Mouse (Mus musculus) kidney, embryonic 15.5 days (tissue): Measurements from ENCODE around the gene Ash1l. TPM values are rescaled to one million over a fixed set of nuclear protein-coding genes. Genes with fewer than 3 reads are reported as not detected.

Experiments used
- ATAC-seq: fragments of 200-750 bp; cut with Nextera tagmentation; replicated peaks from 2 replicates; pipeline ENCODE4 v1.8.0; 2017; ENCODE audit warnings: moderate TSS enrichment; ENCODE audit not compliant: low FRiP score
- H3K27ac ChIP-seq: fragments of 300-500 bp; sonication (generic); 2 replicates; pipeline ENCODE4 v1.5.1; 2015; ENCODE audit warnings: mild to moderate bottlenecking, inconsistent platforms
- H3K27me3 ChIP-seq: fragments of 300-500 bp; sonication (generic); 2 replicates; pipeline ENCODE4 v1.6.1; 2015; ENCODE audit warnings: inconsistent platforms
- H3K36me3 ChIP-seq: fragments of 300-500 bp; sonication (generic); 2 replicates; pipeline ENCODE4 v1.6.1; 2015; ENCODE audit warnings: inconsistent platforms
- H3K4me1 ChIP-seq: fragments of 300-500 bp; sonication (generic); 2 replicates; pipeline ENCODE4 v1.6.1; 2015; ENCODE audit warnings: inconsistent platforms
- H3K4me2 ChIP-seq: fragments of 300-500 bp; sonication (generic); 2 replicates; pipeline ENCODE4 v1.6.1; 2015; ENCODE audit warnings: moderate library complexity, mild to moderate bottlenecking, inconsistent platforms
- H3K4me3 ChIP-seq: fragments of 300-500 bp; sonication (generic); replicated peaks from 2 replicates; pipeline ENCODE4 v1.5.1; 2015; ENCODE audit warnings: mild to moderate bottlenecking, inconsistent platforms
- H3K9ac ChIP-seq: fragments of 300-500 bp; sonication (generic); 2 replicates; pipeline ENCODE4 v1.6.1; 2015; ENCODE audit warnings: mild to moderate bottlenecking, inconsistent platforms
- H3K9me3 ChIP-seq: fragments of 300-500 bp; sonication (generic); replicated peaks from 2 replicates; pipeline ENCODE4 v1.6.1; 2016; ENCODE audit warnings: inconsistent platforms
- WGBS: fragments of 180-500 bp; shearing (Covaris S2); methylation state at CpG from one replicate; pipeline ENCODE4 v1.1.7; 2015; ENCODE audit warnings: mixed read lengths; 5-methylcytosine and 5-hydroxymethylcytosine counted together
- polyA plus RNA-seq: library from polyadenylated mRNA; unstranded; fragments of >200 nt; fragmentation: Nextera tagmentation; extraction: Ambion mirVana; gene quantifications from 2 replicates; pipeline ENCODE4 v1.2.1, GENCODE M21; 2015

Ash1l gene
- polyA plus RNA-seq, 1 experiment from 2014 or later: 22.3 TPM

DNA sequence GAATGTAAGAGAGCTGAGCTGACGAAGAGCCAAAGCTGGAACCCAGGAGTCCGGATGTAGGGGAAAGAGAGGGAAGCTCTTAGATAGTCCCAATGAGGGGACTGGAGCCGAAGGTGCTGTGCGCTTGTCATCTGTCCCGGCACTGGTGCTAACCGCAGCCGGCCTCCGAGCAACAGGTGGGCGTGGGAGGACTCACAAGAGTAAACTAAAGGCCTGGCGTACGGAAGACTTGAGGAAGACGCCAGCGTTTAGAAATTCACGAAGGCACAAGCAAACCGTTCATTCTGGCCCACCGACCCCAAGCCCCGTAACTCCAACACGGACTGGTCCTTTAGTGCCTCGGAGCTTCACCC, 151.0 kb downstream of the Ash1l start:
- peaks cover 35% of the 10 kb centered on the region for H3K36me3 ChIP-seq
- peak overlapping the region; percentile 84 for H3K4me2 ChIP-seq
- H3K27me3 ChIP-seq: no peaks in the 10 kb centered on the region
- WGBS: under 1% methylated on average over 19 of the region's 19 CpGs
- H3K9me3 ChIP-seq: no peaks in the 10 kb centered on the region
- H3K4me3 ChIP-seq: peak overlapping the region; percentile 76
- H3K27ac ChIP-seq: peak overlapping the region; percentile 59
- H3K4me1 ChIP-seq: peaks cover 32% of the 10 kb centered on the region
- H3K9ac ChIP-seq: peak overlapping the region; percentile 64
- peak; percentile 27 for ATAC-seq

DNA sequence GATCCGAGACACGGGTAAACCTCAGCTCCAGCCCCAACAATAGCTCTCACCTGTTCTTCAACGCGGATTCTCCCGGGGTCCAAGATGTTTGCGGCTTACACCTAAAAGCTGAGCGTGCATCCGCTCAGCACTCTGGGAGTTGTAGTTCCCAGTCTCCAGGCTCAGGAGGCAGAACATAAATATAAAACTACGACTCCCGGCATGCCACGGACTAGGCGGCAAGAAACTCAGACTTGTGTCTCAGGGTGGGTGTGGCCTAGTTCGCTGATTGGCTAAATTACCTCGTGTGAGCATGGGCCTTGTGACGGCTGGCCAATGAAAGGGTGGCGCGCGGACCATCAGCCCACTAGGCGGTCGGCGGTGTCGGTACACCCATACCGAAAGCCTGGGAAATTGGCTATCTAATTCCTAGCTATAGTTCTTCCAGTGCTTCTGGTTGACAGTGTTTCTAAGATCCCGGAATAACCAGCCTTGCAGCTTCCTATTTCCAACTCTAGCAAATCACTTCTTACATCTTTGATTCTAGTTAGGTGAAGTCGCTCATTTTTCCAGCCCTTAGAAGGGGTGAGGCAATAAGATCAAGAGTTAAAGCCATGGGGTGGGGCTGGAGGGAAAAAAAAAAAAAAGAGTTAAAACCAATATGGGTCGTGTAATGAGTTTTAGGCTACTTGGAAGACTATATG, 151.5 kb downstream of the Ash1l start, which contains the start of gene Fdps:
Gene Fdps (minus strand): TSS at position 148 of the 683 bp plus-strand sequence.
- Histone ChIP-seq H3K27me3 (no peaks in the 10 kb centered on the region), H3K4me1 (peaks cover 32% of the 10 kb centered on the region), H3K27ac (peak within 1 kb of the TSS; percentile 70), H3K9me3 (no peaks in the 10 kb centered on the region), H3K4me2 (peak within 1 kb of the TSS; percentile 84), H3K36me3 (peaks cover 30% of the 10 kb centered on the region), H3K4me3 (peak within 1 kb of the TSS; percentile 76), H3K9ac (peak within 1 kb of the TSS; percentile 64)
- ATAC-seq: peak; percentile 99
- WGBS: under 1% methylated on average over 26 of the region's 26 CpGs

DNA sequence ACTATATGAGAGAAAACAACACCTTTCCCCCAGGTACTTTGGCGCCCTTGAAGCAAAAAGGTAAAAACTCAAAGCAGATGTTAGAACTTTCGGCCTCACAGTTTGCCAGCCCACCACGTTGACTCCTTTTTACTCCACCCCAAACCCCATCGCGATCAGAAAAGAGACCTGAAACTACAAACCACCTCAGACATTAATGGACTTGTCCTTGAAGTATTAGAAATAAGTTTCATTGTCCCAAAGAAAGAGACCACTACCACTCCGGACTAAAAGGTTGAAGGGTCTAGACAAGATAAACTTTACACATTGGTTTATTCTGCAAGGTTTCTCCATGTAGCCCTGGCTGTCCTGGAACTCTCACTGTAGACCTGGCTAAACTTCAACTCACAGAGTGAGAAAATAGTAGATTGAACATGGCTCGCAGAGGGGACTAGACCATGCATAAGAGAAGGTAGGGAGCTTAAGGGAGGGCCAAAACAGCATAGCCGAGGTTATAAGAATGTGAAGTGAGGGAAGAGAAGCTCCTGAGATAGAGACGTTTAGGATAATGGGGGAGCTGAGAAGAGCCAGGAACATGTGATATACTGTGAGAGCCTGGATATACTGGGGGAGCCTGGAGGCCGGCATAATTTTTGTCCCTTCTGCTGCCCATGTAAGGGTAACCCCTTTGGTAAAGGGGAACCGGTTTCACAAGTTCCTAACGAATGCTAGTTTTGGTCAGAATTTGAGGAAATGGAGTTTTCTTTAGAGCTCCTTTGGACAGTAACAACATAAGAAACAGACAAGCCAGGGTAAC, 152.3 kb downstream of the Ash1l start:
- WGBS: 60% methylated on average over 12 of the region's 12 CpGs
- Histone ChIP-seq H3K4me2 (peak overlapping the region; percentile 84), H3K27me3 (no peaks in the 10 kb centered on the region), H3K27ac (peak overlapping the region; percentile 70), H3K9ac (no peak overlapping the region), H3K9me3 (no peaks in the 10 kb centered on the region), H3K4me3 (peak overlapping the region; percentile 76), H3K4me1 (peaks cover 32% of the 10 kb centered on the region), H3K36me3 (peaks cover 23% of the 10 kb centered on the region)
- ATAC-seq: no peak

DNA sequence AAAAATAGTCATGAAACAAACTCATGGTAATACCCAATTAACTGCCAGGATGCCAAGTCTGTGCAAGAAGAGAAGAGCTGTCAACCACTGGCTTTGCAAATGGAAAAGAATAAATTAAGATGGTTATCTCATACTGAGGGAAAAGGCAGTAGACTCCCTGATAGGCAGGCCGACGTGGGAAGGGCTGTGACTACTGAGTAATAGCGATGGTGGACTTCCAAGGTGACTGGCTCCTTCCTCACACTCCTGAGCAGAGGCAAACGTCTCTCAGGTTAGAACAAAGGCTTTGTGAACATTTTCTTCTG, 152.8 kb downstream of the Ash1l start:
- no peaks in the 10 kb centered on the region for H3K27me3 ChIP-seq
- peak overlapping the region; percentile 70 for H3K27ac ChIP-seq
- WGBS: 62% methylated on average over 4 of the region's 4 CpGs
- 0 out of 2 replicates have a peak overlapping the region, but pooled peaks have one; percentile 5 for H3K4me2 ChIP-seq
- no peaks in the 10 kb centered on the region for H3K9me3 ChIP-seq
- peaks cover 17% of the 10 kb centered on the region for H3K36me3 ChIP-seq
- no peak for ATAC-seq
- H3K4me3 ChIP-seq: no peak overlapping the region
- no peak overlapping the region for H3K9ac ChIP-seq
- peaks cover 32% of the 10 kb centered on the region for H3K4me1 ChIP-seq

DNA sequence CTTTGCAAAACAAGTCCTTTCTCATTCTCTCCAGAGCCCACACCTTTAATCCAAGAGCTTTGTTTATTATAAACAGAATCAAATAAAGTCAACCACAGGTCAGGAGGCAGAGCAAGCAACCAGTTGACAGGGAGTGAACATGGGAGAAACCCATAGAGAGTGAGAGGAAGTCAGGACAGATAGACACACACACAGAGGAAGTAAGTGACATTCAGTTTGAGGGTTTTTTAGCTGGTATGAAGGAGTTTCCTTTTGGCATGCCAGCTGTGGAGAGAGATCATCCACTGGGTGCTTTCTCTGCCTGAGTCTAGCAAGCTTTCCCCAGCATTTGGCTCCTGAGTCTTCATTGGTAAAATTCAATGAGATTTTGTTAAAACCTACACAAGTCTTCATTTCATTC, 156.5 kb downstream of the Ash1l start:
- peaks cover 12% of the 10 kb centered on the region for H3K4me1 ChIP-seq
- ATAC-seq: no peak
- H3K27me3 ChIP-seq: no peaks in the 10 kb centered on the region
- no peak overlapping the region for H3K27ac ChIP-seq
- H3K4me3 ChIP-seq: no peak overlapping the region
- no peaks in the 10 kb centered on the region for H3K9me3 ChIP-seq
- H3K36me3 ChIP-seq: no peaks in the 10 kb centered on the region
- no peak overlapping the region for H3K9ac ChIP-seq
- H3K4me2 ChIP-seq: no peak overlapping the region

DNA sequence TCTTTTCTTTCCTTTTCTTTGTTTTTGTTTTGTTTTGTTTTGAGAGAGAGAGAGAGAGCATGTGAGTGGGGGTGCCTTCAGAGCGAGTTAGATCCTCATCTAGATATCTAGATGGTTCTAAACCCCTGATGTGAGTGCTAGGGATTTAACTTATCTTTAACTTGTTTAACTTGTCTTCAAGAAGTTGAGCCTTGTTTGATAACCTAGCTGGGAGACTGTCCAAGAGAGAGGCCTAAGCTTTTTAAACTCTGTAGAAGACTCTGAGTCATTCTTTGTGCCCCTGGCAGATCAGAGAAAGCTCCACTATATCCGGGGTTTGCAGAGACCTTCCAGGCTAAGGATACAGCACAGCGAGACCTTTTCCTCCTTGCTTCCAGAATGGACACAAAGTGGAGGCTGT, 157.1 kb downstream of the Ash1l start:
- no peak overlapping the region for H3K4me3 ChIP-seq

DNA sequence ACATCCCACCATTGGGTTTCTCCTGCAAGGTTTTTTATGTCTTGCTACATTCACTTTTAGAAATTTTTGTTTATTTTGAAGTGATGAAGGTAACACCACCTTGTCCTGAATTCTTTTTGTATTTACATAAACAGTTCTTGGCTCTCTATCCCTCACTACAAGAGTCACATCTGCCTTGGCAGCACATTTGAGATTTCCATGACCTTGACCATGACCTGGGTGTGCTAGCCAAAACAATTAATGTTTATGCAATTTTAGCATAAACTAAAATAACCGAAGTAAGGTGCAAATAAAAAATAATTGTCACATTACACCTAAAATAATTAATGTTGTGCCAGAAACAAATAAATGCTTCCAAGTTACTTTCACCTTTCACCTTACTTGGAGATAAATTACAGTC, 157.7 kb downstream of the Ash1l start:
- no peak for ATAC-seq
- no peaks in the 10 kb centered on the region for H3K36me3 ChIP-seq
- H3K9ac ChIP-seq: no peak overlapping the region
- no peaks in the 10 kb centered on the region for H3K9me3 ChIP-seq
- 54% methylated on average over 1 of the region's 1 CpGs for WGBS
- no peak overlapping the region for H3K4me2 ChIP-seq
- H3K4me3 ChIP-seq: no peak overlapping the region
- H3K4me1 ChIP-seq: peaks cover 5% of the 10 kb centered on the region
- H3K27ac ChIP-seq: no peak overlapping the region
- no peaks in the 10 kb centered on the region for H3K27me3 ChIP-seq

More for the DNA sequence above, 157.1 kb downstream of the Ash1l start:
- no peaks in the 10 kb centered on the region for H3K27me3 ChIP-seq
- WGBS: 70% methylated on average over 3 of the region's 3 CpGs
- H3K27ac ChIP-seq: no peak overlapping the region
- no peak overlapping the region for H3K9ac ChIP-seq
- H3K4me1 ChIP-seq: peaks cover 7% of the 10 kb centered on the region
- H3K4me2 ChIP-seq: no peak overlapping the region
- no peaks in the 10 kb centered on the region for H3K36me3 ChIP-seq
- H3K9me3 ChIP-seq: no peaks in the 10 kb centered on the region
- no peak for ATAC-seq

DNA sequence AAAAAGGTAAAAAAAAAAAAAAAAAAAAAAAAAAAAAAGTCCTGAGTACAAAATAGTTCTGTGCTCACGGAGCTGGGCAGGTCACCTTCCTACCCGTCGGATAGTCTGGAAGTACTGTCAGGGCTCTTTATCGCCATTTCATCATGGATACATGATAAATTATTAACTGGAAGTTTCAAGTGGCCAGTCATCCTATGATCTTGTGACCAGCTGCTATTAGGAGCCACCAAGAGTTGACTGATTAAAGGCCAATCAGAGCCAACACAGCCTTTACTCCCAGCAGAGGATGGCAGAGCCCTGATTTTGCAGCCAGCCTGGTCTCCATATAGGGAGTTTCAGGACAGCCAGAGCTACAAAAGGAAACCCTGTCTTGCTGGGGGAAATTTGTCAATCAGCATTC, 162.6 kb downstream of the Ash1l start:
- H3K4me1 ChIP-seq: peaks cover 5% of the 10 kb centered on the region
- no peak overlapping the region for H3K9ac ChIP-seq
- no peaks in the 10 kb centered on the region for H3K27me3 ChIP-seq
- H3K9me3 ChIP-seq: no peaks in the 10 kb centered on the region
- no peaks in the 10 kb centered on the region for H3K36me3 ChIP-seq
- H3K4me3 ChIP-seq: no peak overlapping the region
- 63% methylated on average over 4 of the region's 4 CpGs for WGBS
- no peak overlapping the region for H3K4me2 ChIP-seq
- peak overlapping the region; percentile 46; the same call in 1 of the 2 replicates for H3K27ac ChIP-seq
- ATAC-seq: 0 out of 2 replicates have a peak, but pooled peaks have one; percentile 43

DNA sequence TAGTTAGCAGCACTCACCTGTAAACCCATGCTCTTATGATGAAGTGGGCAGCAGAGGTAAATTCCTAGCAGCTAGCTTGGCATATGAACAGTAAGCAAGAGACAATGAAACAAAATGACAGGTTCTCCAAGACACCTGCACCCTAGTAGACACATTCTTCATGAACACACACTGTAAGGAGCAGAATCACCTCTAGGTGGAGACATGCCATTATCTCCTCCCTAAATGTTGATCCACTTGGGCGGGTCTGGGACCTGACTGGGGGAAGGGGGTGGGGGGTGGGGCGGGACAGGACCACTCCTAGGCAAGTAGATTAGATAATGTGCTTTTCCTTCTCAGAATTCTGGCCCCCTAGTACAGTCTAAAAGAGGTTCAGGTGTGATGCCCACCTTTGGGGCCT, 165.1 kb downstream of the Ash1l start:
- peak; percentile 64; the same call in 1 of the 2 replicates for ATAC-seq

DNA sequence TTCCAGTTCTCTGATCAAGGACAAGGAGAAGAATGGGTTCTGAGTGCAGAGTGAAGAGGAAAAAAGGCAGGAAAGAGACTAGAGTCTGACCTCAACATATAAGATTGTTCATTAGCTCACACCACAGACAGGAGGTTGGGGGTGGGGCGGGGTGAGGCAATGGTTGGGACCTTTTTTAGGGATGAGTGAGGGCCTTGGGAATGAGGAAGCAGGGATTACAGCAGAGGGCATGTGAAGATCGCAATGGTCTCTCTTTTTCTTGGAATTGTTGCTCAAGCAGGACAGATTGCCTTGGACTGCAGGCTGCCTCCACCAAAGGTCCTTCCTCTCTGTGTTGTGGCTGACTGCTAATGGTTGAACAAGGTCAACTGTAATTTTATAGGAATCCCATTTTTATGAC, 172.9 kb downstream of the Ash1l start:
- no peaks in the 10 kb centered on the region for H3K36me3 ChIP-seq
- no peak overlapping the region for H3K4me3 ChIP-seq
- no peak for ATAC-seq
- no peak overlapping the region for H3K4me2 ChIP-seq
- no peak overlapping the region for H3K9ac ChIP-seq
- H3K9me3 ChIP-seq: no peaks in the 10 kb centered on the region
- H3K4me1 ChIP-seq: 0 out of 2 replicates have a peak, but pooled peaks cover 3% of the 10 kb centered on the region
- no peak overlapping the region for H3K27ac ChIP-seq
- 77% methylated on average over 2 of the region's 2 CpGs for WGBS
- no peaks in the 10 kb centered on the region for H3K27me3 ChIP-seq

More for the DNA sequence above, 165.1 kb downstream of the Ash1l start:
- no peak overlapping the region for H3K4me2 ChIP-seq
- 6% methylated on average over 2 of the region's 2 CpGs for WGBS
- H3K9me3 ChIP-seq: no peaks in the 10 kb centered on the region
- H3K36me3 ChIP-seq: no peaks in the 10 kb centered on the region
- no peak overlapping the region for H3K9ac ChIP-seq
- peaks cover 5% of the 10 kb centered on the region for H3K4me1 ChIP-seq
- no peaks in the 10 kb centered on the region for H3K27me3 ChIP-seq
- H3K27ac ChIP-seq: no peak overlapping the region
- H3K4me3 ChIP-seq: no peak overlapping the region

DNA sequence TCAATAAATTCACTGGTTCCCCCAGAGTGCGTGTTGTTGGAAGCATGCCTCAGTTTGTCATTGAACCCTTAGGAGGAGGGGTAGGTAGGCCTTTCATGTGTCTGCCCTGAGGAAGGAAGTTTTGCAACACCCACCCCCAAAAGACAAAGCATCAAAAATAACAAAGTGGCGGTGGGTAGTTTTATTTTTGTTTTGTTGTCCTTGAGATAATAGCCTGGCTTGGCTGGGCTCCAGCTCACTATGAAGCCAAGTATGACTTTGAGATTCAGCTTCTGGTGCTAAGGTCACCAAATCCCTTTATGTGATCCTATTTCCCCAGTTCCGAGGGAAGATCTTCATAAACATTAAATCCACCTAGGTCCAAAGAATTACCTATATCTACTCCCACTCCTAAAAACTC, 173.8 kb downstream of the Ash1l start:
- Histone ChIP-seq H3K4me3 (no peak overlapping the region), H3K9ac (no peak overlapping the region), H3K4me1 (0 out of 2 replicates have a peak, but pooled peaks cover 3% of the 10 kb centered on the region), H3K36me3 (no peaks in the 10 kb centered on the region), H3K9me3 (no peaks in the 10 kb centered on the region), H3K27me3 (no peaks in the 10 kb centered on the region), H3K4me2 (no peak overlapping the region), H3K27ac (no peak overlapping the region)
- 65% methylated on average over 3 of the region's 3 CpGs for WGBS
- ATAC-seq: no peak

DNA sequence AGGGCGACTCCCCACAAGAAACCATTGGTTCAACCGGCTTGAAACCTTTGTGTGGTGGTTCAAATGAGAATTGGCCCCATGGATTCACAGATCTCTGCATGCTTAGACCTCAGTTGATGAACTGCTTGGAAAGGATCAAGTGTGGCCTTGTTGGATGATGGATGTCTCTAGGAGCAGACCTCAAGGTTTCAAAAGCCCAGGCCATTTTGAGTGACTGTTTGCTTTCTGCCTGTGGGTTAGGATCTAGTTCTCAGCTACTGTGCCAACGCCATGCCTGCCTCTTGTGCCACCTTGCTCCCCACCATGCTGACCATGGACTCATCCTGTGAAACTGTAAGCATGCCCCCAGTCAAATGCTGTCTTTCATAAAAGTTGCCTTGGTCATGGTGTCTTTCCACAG, 175.6 kb downstream of the Ash1l start:
- H3K4me3 ChIP-seq: no peak overlapping the region
- WGBS: 89% methylated on average over 3 of the region's 3 CpGs
- no peak overlapping the region for H3K4me2 ChIP-seq
- no peak overlapping the region for H3K9ac ChIP-seq
- no peak overlapping the region for H3K27ac ChIP-seq
- H3K36me3 ChIP-seq: no peaks in the 10 kb centered on the region
- H3K9me3 ChIP-seq: no peaks in the 10 kb centered on the region
- ATAC-seq: no peak
- 0 out of 2 replicates have a peak, but pooled peaks cover 3% of the 10 kb centered on the region for H3K4me1 ChIP-seq
- no peaks in the 10 kb centered on the region for H3K27me3 ChIP-seq
